Mouse (Mus musculus) forebrain, embryonic 13.5 days (tissue): ENCODE measurements around the gene Armc12. TPM values are rescaled to one million over a fixed set of nuclear protein-coding genes. Genes with fewer than 3 reads are reported as not detected.
"Not testable (repeated sequence)": the region's sequence is repeated elsewhere in the genome, so short reads cannot be mapped to it uniquely, and the experiment has no call there.

Experiments used
- ATAC-seq: fragments of 200-750 bp; cut with Nextera tagmentation; 2 replicates; pipeline ENCODE4 v1.8.0; 2017
- H3K27ac ChIP-seq: fragments of 300-500 bp; sonication (generic); 2 replicates; pipeline ENCODE4 v1.5.1; 2015; ENCODE audit warnings: inconsistent platforms, mild to moderate bottlenecking, moderate library complexity
- H3K27me3 ChIP-seq: fragments of 300-500 bp; sonication (generic); 2 replicates; pipeline ENCODE4 v1.6.1; 2015; ENCODE audit warnings: mild to moderate bottlenecking, inconsistent platforms
- H3K36me3 ChIP-seq: fragments of 300-500 bp; sonication (generic); 2 replicates; pipeline ENCODE4 v1.6.1; 2015; ENCODE audit warnings: mild to moderate bottlenecking, inconsistent platforms; ENCODE audit not compliant: poor library complexity, severe bottlenecking
- H3K4me1 ChIP-seq: fragments of 300-500 bp; sonication (generic); 2 replicates; pipeline ENCODE4 v1.6.1; 2015; ENCODE audit warnings: inconsistent platforms
- H3K4me2 ChIP-seq: fragments of 300-500 bp; sonication (generic); 2 replicates; pipeline ENCODE4 v1.6.1; 2015; ENCODE audit warnings: inconsistent platforms, mild to moderate bottlenecking, moderate library complexity
- H3K4me3 ChIP-seq: fragments of 300-500 bp; sonication (generic); 2 replicates; pipeline ENCODE4 v1.5.1; 2015; ENCODE audit warnings: mild to moderate bottlenecking, inconsistent platforms
- H3K9ac ChIP-seq: fragments of 300-500 bp; sonication (generic); 2 replicates; pipeline ENCODE4 v1.6.1; 2015; ENCODE audit warnings: mild to moderate bottlenecking, inconsistent platforms
- H3K9me3 ChIP-seq: fragments of 300-500 bp; sonication (generic); replicated peaks from 2 replicates; pipeline ENCODE4 v1.6.1; 2016; ENCODE audit warnings: inconsistent platforms
- WGBS: fragments of 180-500 bp; shearing (Covaris S2); methylation state at CpG from one replicate; pipeline ENCODE4 v1.1.7; 2015; 5-methylcytosine and 5-hydroxymethylcytosine counted together
- polyA plus RNA-seq: library from polyadenylated mRNA; unstranded; fragments of >200 nt; fragmentation: Nextera tagmentation; extraction: Ambion mirVana; gene quantifications from 2 replicates; pipeline ENCODE4 v1.2.1, GENCODE M21; 2015

Armc12 gene
- polyA plus RNA-seq, 1 experiment from 2014 or later, result not detected

- Histone ChIP-seq H3K36me3 (no peaks in the 10 kb centered on the region), H3K4me3 (no peak overlapping the region), H3K9me3 (no peaks in the 10 kb centered on the region), H3K4me2 (no peak overlapping the region), H3K27me3 (no peaks in the 10 kb centered on the region), H3K4me1 (no peaks in the 10 kb centered on the region), H3K9ac (no peak overlapping the region), H3K27ac (no peak overlapping the region)
- WGBS, result 81% methylated on average over 11 of the region's 11 CpGs
- no peak for ATAC-seq
Measured at GRCm38 (mm10) chr17:28548550-28548949, 17.9 kb downstream of the Armc12 start.

DNA sequence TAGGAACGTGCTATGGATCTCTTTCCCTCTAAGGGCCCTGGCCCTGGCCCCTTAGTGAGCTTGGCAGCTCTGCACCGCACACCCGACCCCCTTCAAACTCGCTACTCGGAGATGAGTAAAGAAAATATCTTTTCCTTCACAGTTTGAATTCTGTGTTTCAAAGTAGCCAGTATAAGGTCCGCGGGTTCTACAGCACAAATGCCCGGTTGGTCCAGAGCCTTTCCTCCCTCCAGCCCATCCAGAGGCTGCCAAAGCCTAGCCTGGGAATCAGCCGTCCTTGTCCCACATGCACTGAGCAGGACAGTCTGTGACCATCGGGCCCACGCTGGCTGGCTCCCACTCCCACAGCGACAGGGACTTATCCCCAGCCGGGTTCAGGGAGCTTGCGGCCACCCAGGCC, 18.5 kb downstream of the Armc12 start, which contains the start of gene Clpsl2:
Gene Clpsl2, plus strand, starts transcription at position 301 of the 400 bp plus-strand sequence.
- H3K36me3 ChIP-seq, result no peaks in the 10 kb centered on the region
- H3K4me2 ChIP-seq, result no peak within 1 kb of the TSS
- H3K9me3 ChIP-seq, result no peaks in the 10 kb centered on the region
- H3K27me3 ChIP-seq, result no peaks in the 10 kb centered on the region
- H3K4me3 ChIP-seq, result no peak within 1 kb of the TSS
- H3K4me1 ChIP-seq, result no peaks in the 10 kb centered on the region
- ATAC-seq, result no peak
- 80% methylated on average over 14 of the region's 14 CpGs for WGBS
- no peak within 1 kb of the TSS for H3K27ac ChIP-seq
- H3K9ac ChIP-seq, result no peak within 1 kb of the TSS

DNA sequence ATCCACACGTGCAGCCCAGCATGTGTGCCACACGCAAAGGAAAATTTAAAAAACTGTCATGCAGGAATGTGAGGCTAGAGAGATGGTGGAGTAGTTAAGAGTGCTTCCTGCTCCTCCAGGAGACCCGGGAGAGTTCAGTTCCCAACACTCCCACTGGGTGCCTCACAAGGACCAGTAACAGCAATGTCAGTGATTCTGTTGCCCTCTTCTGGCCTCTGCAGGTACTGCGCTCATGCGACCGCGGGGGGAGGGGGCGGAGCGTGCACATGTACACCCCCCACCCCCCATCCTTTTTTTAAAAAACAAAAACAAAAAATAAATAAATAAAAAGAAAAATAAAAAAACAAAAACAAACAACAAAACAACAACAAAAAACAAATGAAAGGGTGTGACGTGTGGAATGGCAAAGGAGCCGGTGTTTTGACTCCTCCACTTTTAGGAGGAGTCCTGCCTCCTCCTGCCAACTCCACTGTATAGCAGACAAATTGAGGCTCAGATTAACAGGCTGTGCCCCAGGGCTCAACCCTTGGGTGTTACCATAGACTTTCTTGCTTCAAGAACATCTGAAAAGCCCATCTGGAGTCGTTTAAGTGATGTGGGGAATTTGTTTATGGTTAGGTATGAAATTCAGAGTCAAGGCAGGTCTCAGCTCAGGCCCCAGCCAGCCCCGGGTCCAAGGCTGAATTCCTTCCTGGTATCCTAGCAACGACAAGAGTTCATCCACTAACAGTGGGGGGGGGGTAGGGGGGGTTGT, 22.6 kb downstream of the Armc12 start:
- Histone ChIP-seq H3K4me3 (no peak overlapping the region), H3K4me1 (peaks cover 9% of the 10 kb centered on the region; the same call in 1 of the 2 replicates), H3K9ac (no peak overlapping the region), H3K36me3 (no peaks in the 10 kb centered on the region), H3K27me3 (no peaks in the 10 kb centered on the region), H3K9me3 (no peaks in the 10 kb centered on the region), H3K4me2 (no peak overlapping the region), H3K27ac (no peak overlapping the region)
- peak; percentile 53; the same call in 1 of the 2 replicates for ATAC-seq
- 7% methylated on average over 14 of the region's 14 CpGs for WGBS

DNA sequence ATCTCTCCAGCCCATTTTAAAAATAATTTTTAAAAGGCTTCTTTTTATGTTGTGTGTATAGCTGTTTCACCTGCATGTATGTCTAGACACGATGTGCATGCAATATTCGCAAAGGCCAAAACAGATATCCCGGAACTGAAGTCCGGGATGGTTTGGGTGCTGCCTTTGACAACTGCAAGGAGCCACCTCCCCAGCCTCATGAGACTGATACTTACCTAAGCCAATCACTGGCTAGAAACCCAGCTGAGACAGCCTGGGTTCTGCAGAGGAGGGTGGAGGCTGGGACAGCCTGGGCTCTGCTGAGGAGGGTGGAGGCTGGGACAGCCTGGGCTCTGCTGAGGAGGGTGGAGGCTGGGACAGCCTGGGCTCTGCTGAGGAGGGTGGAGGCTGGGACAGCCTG, 23.4 kb downstream of the Armc12 start:
- H3K9ac ChIP-seq, H3K9me3 ChIP-seq, H3K4me3 ChIP-seq, H3K4me1 ChIP-seq, H3K27ac ChIP-seq, H3K36me3 ChIP-seq, H3K27me3 ChIP-seq, ATAC-seq, H3K4me2 ChIP-seq: not testable (repeated sequence)
- 91% methylated on average over 4 of the region's 4 CpGs for WGBS

GRCm38 (mm10) chr17:28556635-28557396, 26.2 kb downstream of the Armc12 start:
- Histone ChIP-seq H3K36me3 (no peaks in the 10 kb centered on the region), H3K4me1 (peaks cover 9% of the 10 kb centered on the region; the same call in 1 of the 2 replicates), H3K27ac (no peak overlapping the region), H3K4me3 (no peak overlapping the region), H3K4me2 (no peak overlapping the region), H3K27me3 (no peaks in the 10 kb centered on the region), H3K9ac (no peak overlapping the region), H3K9me3 (no peaks in the 10 kb centered on the region)
- ATAC-seq, result peak; percentile 70; the same call in 1 of the 2 replicates
- WGBS, result 55% methylated on average over 6 of the region's 6 CpGs

DNA sequence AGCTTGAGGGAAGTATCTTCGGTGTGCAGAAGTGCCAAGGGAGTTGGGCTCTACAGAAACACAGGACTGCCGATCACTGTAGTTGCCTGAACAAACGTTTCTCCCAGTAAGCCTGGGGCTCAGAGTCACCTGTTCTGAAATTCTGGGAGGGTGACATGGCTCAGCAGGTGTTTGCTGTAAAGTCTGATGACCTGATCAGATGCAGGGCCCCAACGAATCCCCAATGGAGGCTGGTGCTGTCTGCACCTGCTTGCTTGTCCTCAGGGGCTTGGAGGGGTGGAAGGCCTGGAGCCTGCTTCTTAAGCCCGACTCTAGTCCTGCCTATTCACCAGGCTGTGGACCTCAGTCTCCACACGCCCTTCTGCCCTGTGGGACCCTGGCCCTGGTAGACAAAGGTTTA, 27.2 kb downstream of the Armc12 start:
- Histone ChIP-seq H3K4me2 (no peak overlapping the region), H3K36me3 (no peaks in the 10 kb centered on the region), H3K4me1 (peaks cover 9% of the 10 kb centered on the region; the same call in 1 of the 2 replicates), H3K9me3 (no peaks in the 10 kb centered on the region), H3K27ac (no peak overlapping the region), H3K27me3 (no peaks in the 10 kb centered on the region), H3K4me3 (no peak overlapping the region), H3K9ac (no peak overlapping the region)
- ATAC-seq, result no peak
- whole genome bisulfite sequencing, result 75% methylated on average over 6 of the region's 6 CpGs

GRCm38 (mm10) chr17:28560598-28560997, 30.0 kb downstream of the Armc12 start, which contains the start of gene Clps:
Gene Clps (minus strand): TSS chr17:28560766.
- H3K9me3 ChIP-seq, result no peaks in the 10 kb centered on the region
- no peak within 1 kb of the TSS for H3K4me2 ChIP-seq
- H3K36me3 ChIP-seq, result no peaks in the 10 kb centered on the region
- ATAC-seq, result no peak
- 88% methylated on average over 4 of the region's 4 CpGs for WGBS
- H3K27ac ChIP-seq, result no peak within 1 kb of the TSS
- no peak within 1 kb of the TSS for H3K4me3 ChIP-seq
- H3K27me3 ChIP-seq, result no peaks in the 10 kb centered on the region
- peaks cover 9% of the 10 kb centered on the region; the same call in 1 of the 2 replicates for H3K4me1 ChIP-seq
- no peak within 1 kb of the TSS for H3K9ac ChIP-seq

GRCm38 (mm10) chr17:28561613-28562012, 31.0 kb downstream of the Armc12 start:
- ATAC-seq, result no peak
- Histone ChIP-seq H3K4me2 (no peak overlapping the region), H3K9ac (no peak overlapping the region), H3K4me1 (peaks cover 6% of the 10 kb centered on the region; the same call in 1 of the 2 replicates), H3K36me3 (no peaks in the 10 kb centered on the region), H3K9me3 (no peaks in the 10 kb centered on the region), H3K4me3 (no peak overlapping the region), H3K27me3 (no peaks in the 10 kb centered on the region), H3K27ac (no peak overlapping the region)
- 67% methylated on average over 7 of the region's 7 CpGs for WGBS

- H3K4me2 ChIP-seq, result no peak overlapping the region
- H3K27ac ChIP-seq, result no peak overlapping the region
- no peak for ATAC-seq
- no peaks in the 10 kb centered on the region for H3K36me3 ChIP-seq
- H3K4me3 ChIP-seq, result no peak overlapping the region
- H3K9me3 ChIP-seq, result no peaks in the 10 kb centered on the region
- H3K27me3 ChIP-seq, result no peaks in the 10 kb centered on the region
- H3K4me1 ChIP-seq, result no peaks in the 10 kb centered on the region
- no peak overlapping the region for H3K9ac ChIP-seq
Measured at GRCm38 (mm10) chr17:28565181-28565580, 34.6 kb downstream of the Armc12 start.

DNA sequence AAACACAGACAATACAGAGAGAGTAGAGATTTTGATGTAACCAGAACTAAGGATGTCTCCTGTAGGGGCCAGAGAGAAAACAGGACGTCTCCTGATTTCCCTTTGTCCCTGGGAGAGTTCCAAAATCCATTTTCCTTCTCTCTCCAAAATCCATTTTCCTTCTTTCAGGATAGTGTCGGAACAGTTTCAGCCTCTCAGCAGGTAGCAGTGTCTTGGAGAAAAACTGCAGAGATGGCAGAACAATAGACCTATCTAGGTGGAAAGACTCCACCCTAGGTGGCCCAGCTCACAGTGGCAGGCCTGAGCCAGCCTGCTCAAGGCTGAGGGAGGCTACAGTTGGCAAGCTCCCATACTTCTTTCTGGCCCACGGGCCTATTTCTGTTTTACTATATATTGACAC, 36.9 kb downstream of the Armc12 start:
- no peak overlapping the region for H3K4me2 ChIP-seq
- H3K27me3 ChIP-seq, result no peaks in the 10 kb centered on the region
- no peak for ATAC-seq
- H3K9me3 ChIP-seq, result no peaks in the 10 kb centered on the region
- no peak overlapping the region for H3K4me3 ChIP-seq
- 11% methylated on average over 3 of the region's 3 CpGs for WGBS
- no peaks in the 10 kb centered on the region for H3K4me1 ChIP-seq
- no peaks in the 10 kb centered on the region for H3K36me3 ChIP-seq
- H3K27ac ChIP-seq, result no peak overlapping the region
- H3K9ac ChIP-seq, result no peak overlapping the region

- H3K4me3 ChIP-seq, result no peak overlapping the region
- H3K27me3 ChIP-seq, result 0 out of 2 replicates have a peak, but pooled peaks cover 3% of the 10 kb centered on the region
- no peak for ATAC-seq
- no peak overlapping the region for H3K27ac ChIP-seq
- no peaks in the 10 kb centered on the region for H3K36me3 ChIP-seq
- no peak overlapping the region for H3K4me2 ChIP-seq
- H3K9ac ChIP-seq, result no peak overlapping the region
- H3K9me3 ChIP-seq, result no peaks in the 10 kb centered on the region
- 86% methylated on average over 3 of the region's 3 CpGs for WGBS
- peaks cover 8% of the 10 kb centered on the region for H3K4me1 ChIP-seq
Measured at GRCm38 (mm10) chr17:28571868-28572267, 41.3 kb downstream of the Armc12 start.

DNA sequence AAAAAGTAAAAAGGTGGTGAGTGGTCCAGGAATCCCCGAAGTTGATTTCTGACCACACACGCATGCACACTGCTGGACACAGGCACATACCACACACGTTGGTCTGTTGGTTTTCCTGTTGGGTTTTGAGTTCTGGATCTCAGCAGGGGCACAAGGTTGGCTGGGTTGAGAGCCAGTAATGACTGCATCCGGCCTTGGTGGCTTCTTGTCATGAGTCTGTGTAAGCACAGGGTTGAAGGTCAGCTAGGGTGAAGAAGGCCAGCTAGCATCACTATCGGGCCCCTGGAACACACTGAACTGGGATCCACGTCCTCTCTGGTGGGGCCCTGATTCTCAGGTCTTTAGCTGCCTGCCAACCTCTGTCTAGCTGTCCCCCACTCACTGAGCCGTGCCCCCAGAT, 41.9 kb downstream of the Armc12 start:
- H3K9ac ChIP-seq, result no peak overlapping the region
- 84% methylated on average over 7 of the region's 7 CpGs for WGBS
- no peak for ATAC-seq
- H3K4me1 ChIP-seq, result peaks cover 8% of the 10 kb centered on the region
- H3K4me2 ChIP-seq, result no peak overlapping the region
- no peaks in the 10 kb centered on the region for H3K36me3 ChIP-seq
- H3K27me3 ChIP-seq, result 0 out of 2 replicates have a peak, but pooled peaks cover 3% of the 10 kb centered on the region
- H3K4me3 ChIP-seq, result no peak overlapping the region
- H3K9me3 ChIP-seq, result no peaks in the 10 kb centered on the region
- H3K27ac ChIP-seq, result no peak overlapping the region
